Mouse (Mus musculus) embryonic fibroblast, embryonic 13.5 days (primary cell): ENCODE results near the gene Serpini2.
"Not testable (repeated sequence)": the region's sequence is repeated elsewhere in the genome, so short reads cannot be mapped to it uniquely, and the experiment has no call there.

Source experiments
- CTCF ChIP-seq: IDR thresholded peaks from 2 replicates; pipeline ENCODE4 v1.5.1; 2011; ENCODE audit warnings: mild to moderate bottlenecking, control low read depth, low read length, moderate library complexity, borderline replicate concordance; ENCODE audit not compliant: insufficient read depth
- POLR2A ChIP-seq: IDR thresholded peaks from 2 replicates; pipeline ENCODE4 v1.6.1; 2011; ENCODE audit warnings: low read depth, mild to moderate bottlenecking, control low read depth, low read length, moderate library complexity

- not testable (repeated sequence) for TF ChIP-seq POLR2A, CTCF
Measured at GRCm38 (mm10) chr3:75299464-75299863, 29.6 kb upstream of the Serpini2 start.
